Mouse (Mus musculus) heart, embryonic 11.5 days (tissue): ENCODE data around the gene Trim14. TPM values are rescaled to one million over a fixed set of nuclear protein-coding genes. Genes with fewer than 3 reads are reported as not detected.

Experiments
- ATAC-seq: fragments of 200-750 bp; cut with Nextera tagmentation; replicated peaks from 2 replicates; pipeline ENCODE4 v1.8.0; 2017; ENCODE audit warnings: moderate library complexity; ENCODE audit not compliant: insufficient number of reproducible peaks, low FRiP score, low TSS enrichment
- H3K27ac ChIP-seq: fragments of 300-500 bp; sonication (generic); 2 replicates; pipeline ENCODE4 v1.5.1; 2014; ENCODE audit warnings: mild to moderate bottlenecking, low read depth, low read length
- H3K27me3 ChIP-seq: fragments of 300-500 bp; sonication (generic); 2 replicates; pipeline ENCODE4 v1.6.1; 2014; ENCODE audit warnings: mild to moderate bottlenecking, low read length, mixed read lengths; ENCODE audit not compliant: control insufficient read depth, insufficient read depth
- H3K36me3 ChIP-seq: fragments of 300-500 bp; sonication (generic); 2 replicates; pipeline ENCODE4 v1.6.1; 2014; ENCODE audit warnings: mild to moderate bottlenecking, low read length, moderate library complexity, mixed read lengths; ENCODE audit not compliant: control insufficient read depth, insufficient read depth
- H3K4me1 ChIP-seq: fragments of 300-500 bp; sonication (generic); 2 replicates; pipeline ENCODE4 v1.6.1; 2014; ENCODE audit warnings: low read length; ENCODE audit not compliant: control insufficient read depth, insufficient read depth
- H3K4me2 ChIP-seq: fragments of 300-500 bp; sonication (generic); 2 replicates; pipeline ENCODE4 v1.6.1; 2014; ENCODE audit warnings: mild to moderate bottlenecking, moderate library complexity
- H3K4me3 ChIP-seq: fragments of 300-500 bp; sonication (generic); 2 replicates; pipeline ENCODE4 v1.5.1; 2014; ENCODE audit warnings: low read depth, low read length
- H3K9ac ChIP-seq: fragments of 300-500 bp; sonication (generic); 2 replicates; pipeline ENCODE4 v1.6.1; 2014; ENCODE audit warnings: mild to moderate bottlenecking, low read depth, low read length, moderate library complexity
- H3K9me3 ChIP-seq: fragments of 300-500 bp; sonication (generic); replicated peaks from 2 replicates; pipeline ENCODE4 v1.6.1; 2016; ENCODE audit warnings: low read length; ENCODE audit not compliant: control insufficient read depth
- WGBS: fragments of 180-500 bp; shearing (Covaris S2); extraction: QIAGEN DNeasy Blood & Tissue Kit; methylation state at CpG from one replicate; pipeline ENCODE4 v1.1.7; 2014; ENCODE audit not compliant: insufficient replicate concordance; 5-methylcytosine and 5-hydroxymethylcytosine counted together
- polyA plus RNA-seq: library from polyadenylated mRNA; unstranded; fragments of >200 nt; fragmentation: Nextera tagmentation; extraction: Ambion mirVana; gene quantifications from 2 replicates; pipeline ENCODE4 v1.2.1, GENCODE M21; 2014

Gene Trim14
- polyA plus RNA-seq, 1 experiment from 2014 or later: 1.8 TPM

- no peak for ATAC-seq
These were observed 30.4 kb downstream of the Trim14 start for GRCm38 (mm10) chr4:46505361-46506057.

GRCm38 (mm10) chr4:46503881-46504280, 32.1 kb downstream of the Trim14 start:
- H3K4me3 ChIP-seq: no peak overlapping the region
- H3K9ac ChIP-seq: no peak overlapping the region
- H3K36me3 ChIP-seq: peaks cover 16% of the 10 kb centered on the region; the same call in 1 of the 2 replicates
- H3K4me1 ChIP-seq: peaks cover 9% of the 10 kb centered on the region; the same call in 1 of the 2 replicates
- 86% methylated on average over 3 of the region's 3 CpGs for WGBS
- H3K4me2 ChIP-seq: no peak overlapping the region
- H3K27me3 ChIP-seq: peaks cover 21% of the 10 kb centered on the region
- no peak for ATAC-seq
- no peaks in the 10 kb centered on the region for H3K9me3 ChIP-seq
- no peak overlapping the region for H3K27ac ChIP-seq

More at GRCm38 (mm10) chr4:46505361-46506057, 30.4 kb downstream of the Trim14 start:
- Histone ChIP-seq H3K27ac (no peak overlapping the region), H3K4me2 (no peak overlapping the region), H3K27me3 (peaks cover 21% of the 10 kb centered on the region), H3K4me3 (no peak overlapping the region), H3K36me3 (peaks cover 15% of the 10 kb centered on the region; the same call in 1 of the 2 replicates), H3K4me1 (peaks cover 9% of the 10 kb centered on the region; the same call in 1 of the 2 replicates), H3K9ac (no peak overlapping the region), H3K9me3 (no peaks in the 10 kb centered on the region)
- WGBS: 72% methylated on average over 8 of the region's 8 CpGs

- H3K27me3 ChIP-seq: peaks cover 21% of the 10 kb centered on the region
- H3K9ac ChIP-seq: no peak overlapping the region
- peaks cover 9% of the 10 kb centered on the region; the same call in 1 of the 2 replicates for H3K4me1 ChIP-seq
- WGBS: 74% methylated on average over 16 of the region's 16 CpGs
- H3K27ac ChIP-seq: no peak overlapping the region
- peaks cover 16% of the 10 kb centered on the region; the same call in 1 of the 2 replicates for H3K36me3 ChIP-seq
- H3K4me3 ChIP-seq: no peak overlapping the region
- ATAC-seq: no peak
- no peak overlapping the region for H3K4me2 ChIP-seq
- no peaks in the 10 kb centered on the region for H3K9me3 ChIP-seq
These were observed 33.1 kb downstream of the Trim14 start for GRCm38 (mm10) chr4:46502606-46503502.

GRCm38 (mm10) chr4:46498976-46499375, 37.0 kb downstream of the Trim14 start:
- no peaks in the 10 kb centered on the region for H3K9me3 ChIP-seq
- no peaks in the 10 kb centered on the region for H3K4me1 ChIP-seq
- H3K9ac ChIP-seq: no peak overlapping the region
- no peak overlapping the region for H3K4me2 ChIP-seq
- H3K36me3 ChIP-seq: peaks cover 26% of the 10 kb centered on the region
- H3K4me3 ChIP-seq: no peak overlapping the region
- H3K27me3 ChIP-seq: no peaks in the 10 kb centered on the region
- ATAC-seq: no peak
- WGBS: 15% methylated on average over 4 of the region's 4 CpGs
- no peak overlapping the region for H3K27ac ChIP-seq

- Histone ChIP-seq H3K9me3 (no peaks in the 10 kb centered on the region), H3K4me3 (no peak overlapping the region), H3K9ac (no peak overlapping the region), H3K4me2 (no peak overlapping the region), H3K36me3 (peaks cover 26% of the 10 kb centered on the region), H3K4me1 (no peaks in the 10 kb centered on the region), H3K27ac (no peak overlapping the region), H3K27me3 (no peaks in the 10 kb centered on the region)
- WGBS: 71% methylated on average over 3 of the region's 3 CpGs
- ATAC-seq: no peak
These were observed 37.4 kb downstream of the Trim14 start for GRCm38 (mm10) chr4:46498511-46498910.

- no peaks in the 10 kb centered on the region for H3K27me3 ChIP-seq
- no peak overlapping the region for H3K9ac ChIP-seq
- ATAC-seq: no peak
- no peaks in the 10 kb centered on the region for H3K9me3 ChIP-seq
- no peak overlapping the region for H3K4me2 ChIP-seq
- H3K36me3 ChIP-seq: peaks cover 26% of the 10 kb centered on the region
- H3K4me1 ChIP-seq: no peaks in the 10 kb centered on the region
- H3K27ac ChIP-seq: no peak overlapping the region
- WGBS: 49% methylated on average over 4 of the region's 4 CpGs
- no peak overlapping the region for H3K4me3 ChIP-seq
These were observed 38.6 kb downstream of the Trim14 start for GRCm38 (mm10) chr4:46497286-46497892.

- H3K36me3 ChIP-seq: peaks cover 15% of the 10 kb centered on the region
- no peak for ATAC-seq
- H3K4me3 ChIP-seq: no peak overlapping the region
- 89% methylated on average over 12 of the region's 12 CpGs for WGBS
- no peaks in the 10 kb centered on the region for H3K9me3 ChIP-seq
- no peaks in the 10 kb centered on the region for H3K27me3 ChIP-seq
- no peak overlapping the region for H3K27ac ChIP-seq
- no peak overlapping the region for H3K9ac ChIP-seq
- no peak overlapping the region for H3K4me2 ChIP-seq
- H3K4me1 ChIP-seq: no peaks in the 10 kb centered on the region
These were observed 40.4 kb downstream of the Trim14 start for GRCm38 (mm10) chr4:46495543-46495942.

GRCm38 (mm10) chr4:46493071-46493470, 42.9 kb downstream of the Trim14 start:
- no peak for ATAC-seq
- H3K9me3 ChIP-seq: no peaks in the 10 kb centered on the region
- H3K27me3 ChIP-seq: no peaks in the 10 kb centered on the region
- no peak overlapping the region for H3K27ac ChIP-seq
- H3K4me1 ChIP-seq: no peaks in the 10 kb centered on the region; the same call in 1 of the 2 replicates
- no peak overlapping the region for H3K4me2 ChIP-seq
- H3K9ac ChIP-seq: no peak overlapping the region
- H3K4me3 ChIP-seq: no peak overlapping the region
- H3K36me3 ChIP-seq: peaks cover 13% of the 10 kb centered on the region
- 91% methylated on average over 6 of the region's 6 CpGs for WGBS
